Mouse (Mus musculus) intestine, postnatal 0 days (tissue): Measurements from ENCODE around the gene Sec62. TPM values are rescaled to one million over a fixed set of nuclear protein-coding genes. Genes with fewer than 3 reads are reported as not detected.
A peak's percentile ranks its signal among the peaks of the same experiment; 100 is the strongest.

ENCODE experiments used
- ATAC-seq: fragments of 200-750 bp; cut with Nextera tagmentation; 2 replicates; pipeline ENCODE4 v1.8.0; 2017; ENCODE audit warnings: mild to moderate bottlenecking, moderate TSS enrichment, moderate library complexity
- H3K27ac ChIP-seq: fragments of 300-500 bp; sonication (generic); 2 replicates; pipeline ENCODE4 v1.5.1; 2014; ENCODE audit warnings: mild to moderate bottlenecking, low read depth, low read length, moderate library complexity
- H3K27me3 ChIP-seq: fragments of 300-500 bp; sonication (generic); replicated peaks from 2 replicates; pipeline ENCODE4 v1.6.1; 2014; ENCODE audit warnings: low read length, mixed read lengths; ENCODE audit not compliant: control insufficient read depth, insufficient read depth
- H3K36me3 ChIP-seq: fragments of 300-500 bp; sonication (generic); 2 replicates; pipeline ENCODE4 v1.6.1; 2014; ENCODE audit warnings: mild to moderate bottlenecking, moderate library complexity; ENCODE audit not compliant: control insufficient read depth, insufficient read depth
- H3K4me1 ChIP-seq: fragments of 300-500 bp; sonication (generic); replicated peaks from 2 replicates; pipeline ENCODE4 v1.6.1; 2014; ENCODE audit warnings: antibody characterized with exemption, low read length, mixed read lengths; ENCODE audit not compliant: control insufficient read depth, insufficient read depth
- H3K4me2 ChIP-seq: fragments of 300-500 bp; sonication (generic); replicated peaks from 2 replicates; pipeline ENCODE4 v1.6.1; 2014; ENCODE audit warnings: low read depth, mild to moderate bottlenecking, moderate library complexity
- H3K4me3 ChIP-seq: fragments of 300-500 bp; sonication (generic); 2 replicates; pipeline ENCODE4 v1.5.1; 2014; ENCODE audit warnings: low read depth, low read length
- H3K9ac ChIP-seq: fragments of 300-500 bp; sonication (generic); 2 replicates; pipeline ENCODE4 v1.6.1; 2014; ENCODE audit warnings: mild to moderate bottlenecking, low read depth, low read length
- H3K9me3 ChIP-seq: fragments of 300-500 bp; sonication (generic); 2 replicates; pipeline ENCODE4 v1.6.1; 2016; ENCODE audit warnings: mixed run types; ENCODE audit not compliant: control insufficient read depth
- CTCF ChIP-seq: sonication (generic); IDR thresholded peaks from 2 replicates; pipeline ENCODE4 v1.5.1; 2016; ENCODE audit warnings: low read depth, mild to moderate bottlenecking, control low read depth, antibody characterized with exemption, moderate library complexity
- whole genome bisulfite sequencing: fragments of 180-500 bp; shearing (Covaris S2); extraction: QIAGEN DNeasy Blood & Tissue Kit; methylation state at CpG from one replicate; pipeline ENCODE4 v1.1.7; 2014; 5-methylcytosine and 5-hydroxymethylcytosine counted together
- polyA plus RNA-seq: library from polyadenylated mRNA; unstranded; fragments of >200 nt; fragmentation: Nextera tagmentation; extraction: Ambion mirVana; gene quantifications from 2 replicates; pipeline ENCODE4 v1.2.1, GENCODE M21; 2015

Sec62 gene
- polyA plus RNA-seq, 1 experiment from 2014 or later = 111 TPM

GRCm38 (mm10) chr3:30818630-30819125 is 26.0 kb downstream of the Sec62 start:
- H3K4me1 ChIP-seq = no peaks in the 10 kb centered on the region
- no peak overlapping the region for H3K4me2 ChIP-seq
- no peaks in the 10 kb centered on the region for H3K27me3 ChIP-seq
- ATAC-seq = no peak
- no peak overlapping the region for H3K9ac ChIP-seq
- H3K4me3 ChIP-seq = no peak overlapping the region
- WGBS = 95% methylated on average over 16 of the region's 16 CpGs
- peaks cover 35% of the 10 kb centered on the region for H3K36me3 ChIP-seq
- H3K9me3 ChIP-seq = no peaks in the 10 kb centered on the region
- no peak overlapping the region for H3K27ac ChIP-seq
- TF ChIP-seq CTCF = no peak

DNA sequence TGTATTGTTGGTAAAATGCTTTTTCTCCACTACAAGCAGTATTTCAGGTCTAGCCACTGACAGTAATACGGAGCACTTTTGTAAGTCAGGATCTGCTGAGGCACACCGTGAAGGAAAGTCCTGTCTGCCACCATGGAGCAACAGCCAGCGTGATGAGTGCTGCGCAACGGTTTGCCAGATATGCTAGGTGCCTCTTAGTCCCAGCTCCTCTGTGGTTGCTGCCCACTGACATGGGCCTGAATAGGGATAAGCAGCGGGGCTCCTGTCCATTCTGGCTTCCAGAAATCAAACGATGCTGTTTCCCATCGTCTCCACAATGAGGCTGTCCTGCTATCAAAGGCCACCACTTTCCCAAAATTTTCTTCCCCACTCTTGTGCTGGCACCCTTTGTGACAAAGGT is 29.5 kb downstream of the Sec62 start:
- Histone ChIP-seq H3K4me1 (no peaks in the 10 kb centered on the region), H3K4me2 (no peak overlapping the region), H3K27me3 (no peaks in the 10 kb centered on the region), H3K9me3 (no peaks in the 10 kb centered on the region), H3K9ac (no peak overlapping the region), H3K4me3 (no peak overlapping the region), H3K27ac (no peak overlapping the region), H3K36me3 (peaks cover 18% of the 10 kb centered on the region)
- ATAC-seq = no peak
- 95% methylated on average over 8 of the region's 8 CpGs for WGBS
- no peak for TF ChIP-seq CTCF

GRCm38 (mm10) chr3:30826069-30826468 is 33.4 kb downstream of the Sec62 start:
- Histone ChIP-seq H3K36me3 (peaks cover 3% of the 10 kb centered on the region; the same call in 1 of the 2 replicates), H3K27ac (no peak overlapping the region), H3K27me3 (no peaks in the 10 kb centered on the region), H3K9ac (no peak overlapping the region), H3K9me3 (no peaks in the 10 kb centered on the region), H3K4me2 (no peak overlapping the region), H3K4me1 (no peaks in the 10 kb centered on the region), H3K4me3 (no peak overlapping the region)
- ATAC-seq = no peak
- TF ChIP-seq CTCF = no peak
- WGBS = 84% methylated on average over 5 of the region's 5 CpGs

GRCm38 (mm10) chr3:30831848-30832606 is 39.4 kb downstream of the Sec62 start:
- H3K4me1 ChIP-seq = no peaks in the 10 kb centered on the region
- no peaks in the 10 kb centered on the region for H3K9me3 ChIP-seq
- H3K27ac ChIP-seq = no peak overlapping the region
- WGBS = 66% methylated on average over 15 of the region's 15 CpGs
- no peak overlapping the region for H3K4me2 ChIP-seq
- H3K36me3 ChIP-seq = no peaks in the 10 kb centered on the region
- no peak for ATAC-seq
- no peak overlapping the region for H3K9ac ChIP-seq
- H3K4me3 ChIP-seq = no peak overlapping the region
- H3K27me3 ChIP-seq = no peaks in the 10 kb centered on the region
- TF ChIP-seq CTCF = no peak

DNA sequence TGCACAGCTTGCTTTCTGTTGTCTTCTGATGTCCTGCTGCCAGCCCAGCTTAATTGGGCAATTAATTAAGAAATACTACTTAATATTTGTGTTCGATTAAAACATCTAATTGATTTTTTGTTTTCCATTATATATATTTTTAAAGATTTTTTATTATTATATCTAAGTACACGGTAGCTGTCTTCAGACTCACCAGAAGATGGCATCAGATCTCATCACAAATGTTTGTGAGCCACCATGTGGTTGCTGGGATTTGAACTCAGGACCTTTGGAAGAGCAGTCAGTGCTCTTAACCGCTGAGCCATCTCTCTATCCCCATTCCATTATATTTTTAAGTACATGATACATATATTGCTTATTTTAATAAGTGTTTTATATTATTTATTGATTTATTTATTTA is 40.6 kb downstream of the Sec62 start:
- TF ChIP-seq CTCF = 0 out of 2 replicates have a peak, but pooled peaks have one; percentile 16
- Histone ChIP-seq H3K27ac (no peak overlapping the region), H3K4me3 (no peak overlapping the region), H3K9ac (no peak overlapping the region), H3K9me3 (no peaks in the 10 kb centered on the region), H3K4me2 (no peak overlapping the region), H3K4me1 (no peaks in the 10 kb centered on the region), H3K36me3 (no peaks in the 10 kb centered on the region), H3K27me3 (no peaks in the 10 kb centered on the region)
- WGBS = 84% methylated on average over 3 of the region's 3 CpGs
- ATAC-seq = no peak

DNA sequence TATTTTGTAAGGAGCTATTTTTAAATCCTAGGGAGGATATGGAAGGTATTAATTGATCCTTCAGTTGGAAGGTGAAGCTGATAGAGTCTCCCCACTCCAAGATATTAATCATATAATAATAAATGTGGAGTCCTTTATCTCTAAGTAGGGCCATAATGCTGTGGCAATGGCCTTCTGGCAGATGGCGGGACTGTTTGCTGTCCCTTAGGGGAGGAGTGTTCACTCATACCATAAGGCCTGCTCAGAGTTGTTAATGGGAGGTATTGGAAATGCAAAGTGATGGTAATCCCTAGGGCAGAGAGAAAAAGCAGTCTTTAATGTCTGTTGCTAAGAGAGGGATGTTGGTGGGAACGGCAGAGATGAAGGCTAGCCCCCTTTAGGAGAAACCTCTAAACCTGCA is 53.1 kb downstream of the Sec62 start:
- H3K4me3 ChIP-seq = no peak overlapping the region
- no peak for TF ChIP-seq CTCF
- no peaks in the 10 kb centered on the region for H3K4me1 ChIP-seq
- H3K9me3 ChIP-seq = no peaks in the 10 kb centered on the region
- no peak overlapping the region for H3K9ac ChIP-seq
- WGBS = 63% methylated on average over 2 of the region's 2 CpGs
- no peak overlapping the region for H3K4me2 ChIP-seq
- no peaks in the 10 kb centered on the region for H3K27me3 ChIP-seq
- no peak for ATAC-seq
- no peaks in the 10 kb centered on the region for H3K36me3 ChIP-seq
- no peak overlapping the region for H3K27ac ChIP-seq
